Mouse (Mus musculus) retina, adult 2 months (tissue): ENCODE results near the gene Ly6g6d.
"Not testable (repeated sequence)": the region's sequence is repeated elsewhere in the genome, so short reads cannot be mapped to it uniquely, and the experiment has no call there.

Source experiments
- DNase-seq: peaks from one replicate; pipeline ENCODE4 v3.0.0-alpha.2; 2012; ENCODE audit warnings: low read depth, low spot score

The Ly6g6d gene

GRCm38 (mm10) chr17:35077786-35078233 lies at the start of gene Ly6g6d:
Gene Ly6g6d, minus strand, starts transcription at chr17:35078065.
- DNase-seq, result no peak

- DNase-seq, result no peak
Measured at GRCm38 (mm10) chr17:35127017-35127416, 49.2 kb upstream of the Ly6g6d start.

GRCm38 (mm10) chr17:35126206-35126611 lies 48.3 kb upstream of the Ly6g6d start, which contains the start of gene D17H6S53E:
Gene D17H6S53E, plus strand, starts transcription at chr17:35126373.
- DNase-seq, result peak; percentile 26

- DNase-seq, result no peak
Measured at GRCm38 (mm10) chr17:35125578-35125977, 47.7 kb upstream of the Ly6g6d start.

- no peak for DNase-seq
Measured at GRCm38 (mm10) chr17:35125081-35125480, 47.2 kb upstream of the Ly6g6d start.

- DNase-seq, result not testable (repeated sequence)
Measured at GRCm38 (mm10) chr17:35124261-35124896, 46.5 kb upstream of the Ly6g6d start.

GRCm38 (mm10) chr17:35123287-35123686 lies 45.4 kb upstream of the Ly6g6d start:
- not testable (repeated sequence) for DNase-seq

GRCm38 (mm10) chr17:35121871-35122303 lies 44.0 kb upstream of the Ly6g6d start, which contains the start of gene Csnk2b:
Gene Csnk2b, minus strand, starts transcription at chr17:35122053.
- peak; percentile 33 for DNase-seq

GRCm38 (mm10) chr17:35121143-35121799 lies 43.4 kb upstream of the Ly6g6d start, which contains the start of gene Gpank1:
Gene Gpank1, plus strand, starts transcription at chr17:35121455.
- DNase-seq, result peak; percentile 95

GRCm38 (mm10) chr17:35120745-35121142 lies 42.9 kb upstream of the Ly6g6d start:
- no peak for DNase-seq

GRCm38 (mm10) chr17:35115046-35116019 lies 37.5 kb upstream of the Ly6g6d start, which contains the start of gene Ly6g5b:
Gene Ly6g5b, minus strand, starts transcription at chr17:35115428.
- DNase-seq, result no peak

GRCm38 (mm10) chr17:35111774-35112173 lies 33.9 kb upstream of the Ly6g6d start:
- DNase-seq, result no peak

- no peak for DNase-seq
Measured at GRCm38 (mm10) chr17:35108097-35108496, 30.2 kb upstream of the Ly6g6d start, which contains the start of gene Ly6g5c. Gene Ly6g5c, plus strand, starts transcription at chr17:35108279.

- DNase-seq, result no peak
Measured at GRCm38 (mm10) chr17:35106522-35106921, 28.7 kb upstream of the Ly6g6d start.

- no peak for DNase-seq
Measured at GRCm38 (mm10) chr17:35105740-35106389, 28.0 kb upstream of the Ly6g6d start.

GRCm38 (mm10) chr17:35104754-35105153 lies 26.9 kb upstream of the Ly6g6d start:
- no peak for DNase-seq

GRCm38 (mm10) chr17:35104079-35104478 lies 26.2 kb upstream of the Ly6g6d start:
- no peak for DNase-seq

GRCm38 (mm10) chr17:35103221-35103690 lies 25.4 kb upstream of the Ly6g6d start:
- DNase-seq, result no peak

GRCm38 (mm10) chr17:35102299-35102698 lies 24.4 kb upstream of the Ly6g6d start:
- no peak for DNase-seq

- DNase-seq, result no peak
Measured at GRCm38 (mm10) chr17:35101161-35101560, 23.3 kb upstream of the Ly6g6d start.
